In the genomic region with DNA sequence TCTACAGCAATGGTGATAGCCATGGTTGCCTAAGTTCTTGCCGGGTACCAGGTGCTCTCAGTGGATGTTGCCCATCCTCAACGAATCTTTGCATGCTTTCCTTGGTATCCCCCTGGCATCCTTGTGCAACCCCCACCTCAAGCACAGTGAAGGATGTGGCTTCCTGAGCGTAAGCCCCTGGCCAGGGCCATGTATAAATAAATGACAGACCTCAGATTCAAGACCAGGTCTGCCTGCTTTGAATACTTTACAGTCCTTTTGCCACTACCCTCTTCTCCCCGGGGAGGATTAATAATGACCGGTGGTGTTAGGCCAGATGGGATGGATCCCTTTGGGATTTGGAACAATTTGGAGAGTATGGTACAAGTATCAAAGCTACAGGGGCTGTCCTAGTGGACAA, we compare ENCODE assay signal across 22 mouse cellular contexts. TPM values are rescaled to one million over a fixed set of nuclear protein-coding genes. Genes with fewer than 3 reads are reported as not detected.
DNase-seq lines count a peak whose midpoint lies in the region; ATAC-seq lines count a peak whose summit lies in the region.
"Had no signal": no experiment of that assay in that cellular context is flagged by ENCODE, and none has a peak within 500 bp of the region (broad histone marks: within the 10 kb centered on the region; RNA-seq: fewer than 3 reads in every experiment).

No protein-coding gene starts in this region.

- H3K27me3 ChIP-seq in embryonic facial prominence, embryonic 13.5 days, result no peaks in the 10 kb centered on the region
- peaks cover 33% of the 10 kb centered on the region for H3K27me3 ChIP-seq in embryonic facial prominence, embryonic 10.5 days (replicated peaks; ENCODE audit: low read depth, poor library complexity, severe bottlenecking)
- peaks cover 20% of the 10 kb centered on the region for H3K27me3 ChIP-seq in hindbrain, embryonic 10.5 days (ENCODE audit: insufficient read depth, poor library complexity, severe bottlenecking)
- peaks cover 16% of the 10 kb centered on the region; the same call in 1 of the 2 replicates for H3K27me3 ChIP-seq in hindbrain, embryonic 13.5 days
- peaks cover 24% of the 10 kb centered on the region for H3K27me3 ChIP-seq in liver, embryonic 13.5 days
- no peaks in the 10 kb centered on the region for H3K27me3 ChIP-seq in stomach, embryonic 14.5 days (ENCODE audit: control insufficient read depth, insufficient read depth, low read length)
- H3K27me3 ChIP-seq: forebrain, embryonic 13.5 days; lung, embryonic 15.5 days had no signal

- no peaks in the 10 kb centered on the region for H3K9me3 ChIP-seq in embryonic facial prominence, embryonic 13.5 days
- no peaks in the 10 kb centered on the region for H3K9me3 ChIP-seq in embryonic facial prominence, embryonic 10.5 days
- H3K9me3 ChIP-seq in hindbrain, embryonic 10.5 days, result no peaks in the 10 kb centered on the region
- H3K9me3 ChIP-seq in hindbrain, embryonic 13.5 days, result no peaks in the 10 kb centered on the region
- no peaks in the 10 kb centered on the region for H3K9me3 ChIP-seq in liver, embryonic 13.5 days (replicated peaks)
- H3K9me3 ChIP-seq in stomach, embryonic 14.5 days (ENCODE audit: control insufficient read depth, low read depth, low read length), result no peaks in the 10 kb centered on the region
- H3K9me3 ChIP-seq: forebrain, embryonic 13.5 days; limb, embryonic 12.5 days; lung, embryonic 15.5 days; midbrain, embryonic 13.5 days; neural tube, embryonic 13.5 days had no signal

- peaks cover 42% of the 10 kb centered on the region for H3K36me3 ChIP-seq in embryonic facial prominence, embryonic 13.5 days
- H3K36me3 ChIP-seq in embryonic facial prominence, embryonic 10.5 days (replicated peaks), result peaks cover 40% of the 10 kb centered on the region
- peaks cover 24% of the 10 kb centered on the region for H3K36me3 ChIP-seq in hindbrain, embryonic 10.5 days
- peaks cover 21% of the 10 kb centered on the region for H3K36me3 ChIP-seq in hindbrain, embryonic 13.5 days
- peaks cover 23% of the 10 kb centered on the region for H3K36me3 ChIP-seq in liver, embryonic 13.5 days
- peaks cover 13% of the 10 kb centered on the region; the same call in 1 of the 2 replicates for H3K36me3 ChIP-seq in stomach, embryonic 14.5 days (ENCODE audit: control insufficient read depth, insufficient read depth, low read length)

- no peak for DNase-seq in embryonic facial prominence, embryonic 10.5 days (ENCODE audit: low spot score)
- no peak for DNase-seq in hindbrain, embryonic 10.5 days (ENCODE audit: low spot score)
- no peak for DNase-seq in liver, embryonic 13.5 days
- DNase-seq in liver, result no peak
- no peak for DNase-seq in lung, postnatal 14 days
- DNase-seq: cerebellum, adult 11-12 months; cerebellum, postnatal 36 days; gastrocnemius, postnatal 14 days; right cerebral cortex, adult 18-20 months; thymus, adult 18-20 months had no signal

- no peak overlapping the region for H3K27ac ChIP-seq in embryonic facial prominence, embryonic 13.5 days
- H3K27ac ChIP-seq in embryonic facial prominence, embryonic 10.5 days (replicated peaks), result no peak overlapping the region; the same call in 1 of the 2 replicates
- peak overlapping the region; percentile 50; the same call in 1 of the 2 replicates for H3K27ac ChIP-seq in hindbrain, embryonic 10.5 days
- no peak overlapping the region for H3K27ac ChIP-seq in hindbrain, embryonic 13.5 days
- no peak overlapping the region for H3K27ac ChIP-seq in liver, embryonic 13.5 days
- no peak overlapping the region for H3K27ac ChIP-seq in stomach, embryonic 14.5 days (ENCODE audit: low read length)
- H3K27ac ChIP-seq: forebrain, embryonic 13.5 days; midbrain, embryonic 13.5 days; neural tube, embryonic 13.5 days had no signal

- H3K4me1 ChIP-seq in embryonic facial prominence, embryonic 13.5 days, result peaks cover 39% of the 10 kb centered on the region
- peaks cover 38% of the 10 kb centered on the region for H3K4me1 ChIP-seq in embryonic facial prominence, embryonic 10.5 days
- peaks cover 32% of the 10 kb centered on the region for H3K4me1 ChIP-seq in hindbrain, embryonic 10.5 days (replicated peaks)
- H3K4me1 ChIP-seq in hindbrain, embryonic 13.5 days (replicated peaks), result peaks cover 23% of the 10 kb centered on the region
- peaks cover 37% of the 10 kb centered on the region for H3K4me1 ChIP-seq in liver, embryonic 13.5 days (replicated peaks)
- H3K4me1 ChIP-seq in stomach, embryonic 14.5 days (ENCODE audit: control insufficient read depth, insufficient read depth, low read length), result peaks cover 20% of the 10 kb centered on the region

- no peak for ATAC-seq in embryonic facial prominence, embryonic 13.5 days (ENCODE audit: insufficient number of reproducible peaks, insufficient read depth, low FRiP score, low TSS enrichment, low read depth)
- ATAC-seq in hindbrain, embryonic 13.5 days (ENCODE audit: low FRiP score), result no peak
- no peak for ATAC-seq in liver, embryonic 13.5 days (ENCODE audit: low read depth)
- no peak for ATAC-seq in stomach, embryonic 14.5 days (ENCODE audit: insufficient number of reproducible peaks, insufficient read depth, low FRiP score, low read depth)
- ATAC-seq: activated CD4-positive, CD25-positive, alpha-beta regulatory T cell, adult 4 months; forebrain, embryonic 13.5 days; midbrain, embryonic 13.5 days had no signal

- 0 out of 2 replicates have a peak overlapping the region, but pooled peaks have one; percentile 3 for H3K9ac ChIP-seq in embryonic facial prominence, embryonic 13.5 days
- no peak overlapping the region for H3K9ac ChIP-seq in hindbrain, embryonic 13.5 days
- no peak overlapping the region for H3K9ac ChIP-seq in liver, embryonic 13.5 days
- H3K9ac ChIP-seq in stomach, embryonic 14.5 days (replicated peaks; ENCODE audit: low read depth, low read length), result no peak overlapping the region
- H3K9ac ChIP-seq: forebrain, embryonic 13.5 days; midbrain, embryonic 13.5 days had no signal

- WGBS in embryonic facial prominence, embryonic 13.5 days, result 91% methylated on average over 5 of the region's 5 CpGs
- 88% methylated on average over 5 of the region's 5 CpGs for WGBS in embryonic facial prominence, embryonic 10.5 days
- 88% methylated on average over 5 of the region's 5 CpGs for WGBS in hindbrain, embryonic 10.5 days
- WGBS in hindbrain, embryonic 13.5 days, result 88% methylated on average over 5 of the region's 5 CpGs
- 68% methylated on average over 5 of the region's 5 CpGs for WGBS in liver, embryonic 13.5 days (ENCODE audit: insufficient replicate concordance)
- 84% methylated on average over 5 of the region's 5 CpGs for WGBS in stomach, embryonic 14.5 days

- no peak overlapping the region for H3K4me3 ChIP-seq in embryonic facial prominence, embryonic 13.5 days
- H3K4me3 ChIP-seq in embryonic facial prominence, embryonic 10.5 days, result no peak overlapping the region
- H3K4me3 ChIP-seq in hindbrain, embryonic 10.5 days, result no peak overlapping the region
- H3K4me3 ChIP-seq in hindbrain, embryonic 13.5 days, result no peak overlapping the region
- no peak overlapping the region for H3K4me3 ChIP-seq in liver, embryonic 13.5 days (replicated peaks)
- H3K4me3 ChIP-seq in stomach, embryonic 14.5 days (ENCODE audit: low read depth, low read length), result no peak overlapping the region
- H3K4me3 ChIP-seq: erythroblast, embryonic 14.5 days; forebrain, embryonic 13.5 days; midbrain, embryonic 13.5 days; neural tube, embryonic 13.5 days had no signal

- peak overlapping the region; percentile 78 for H3K4me2 ChIP-seq in embryonic facial prominence, embryonic 13.5 days
- H3K4me2 ChIP-seq in hindbrain, embryonic 13.5 days, result no peak overlapping the region
- H3K4me2 ChIP-seq in liver, embryonic 13.5 days, result peak overlapping the region; percentile 58; the same call in 1 of the 2 replicates
- 0 out of 2 replicates have a peak overlapping the region, but pooled peaks have one; percentile 75 for H3K4me2 ChIP-seq in stomach, embryonic 14.5 days (replicated peaks; ENCODE audit: low read depth, low read length)
- H3K4me2 ChIP-seq: forebrain, embryonic 13.5 days; midbrain, embryonic 13.5 days had no signal

RNA-seq across cellular contexts. Expression of a gene that starts 1.9 kb away (rescaled TPM):
- 11.1 and 11.8 TPM in 2 replicates for polyA plus RNA-seq in embryonic facial prominence, embryonic 13.5 days (2015; fragmentation: Nextera tagmentation; extraction: Ambion mirVana)
- polyA plus RNA-seq in embryonic facial prominence, embryonic 10.5 days (2016; fragmentation: Nextera tagmentation; extraction: Ambion mirVana), result 2.8 TPM in 2 replicates
- polyA plus RNA-seq in hindbrain, embryonic 10.5 days (2016; fragmentation: Nextera tagmentation; extraction: Ambion mirVana), result 1.8 and 1.9 TPM in 2 replicates
- 1.3 and 1.6 TPM in 2 replicates for polyA plus RNA-seq in hindbrain, embryonic 13.5 days (2015; fragmentation: Nextera tagmentation; extraction: Ambion mirVana)
- polyA plus RNA-seq in liver, embryonic 13.5 days (2015; fragmentation: Nextera tagmentation; extraction: Ambion mirVana), result 1.6 and 1.9 TPM in 2 replicates
- 2.3 and 2.5 TPM in 2 replicates for polyA plus RNA-seq in stomach, embryonic 14.5 days (2014; fragmentation: Nextera tagmentation; extraction: Ambion mirVana)
- polyA plus RNA-seq: erythroblast, embryonic 14.5 days had no signal

RNA-seq across cellular contexts. Expression of a gene that starts 7.9 kb away (rescaled TPM):
- not detected in 2 replicates for polyA plus RNA-seq in embryonic facial prominence, embryonic 13.5 days (2015; fragmentation: Nextera tagmentation; extraction: Ambion mirVana)
- not detected in 2 replicates for polyA plus RNA-seq in embryonic facial prominence, embryonic 10.5 days (2016; fragmentation: Nextera tagmentation; extraction: Ambion mirVana)
- not detected in 2 replicates for polyA plus RNA-seq in hindbrain, embryonic 10.5 days (2016; fragmentation: Nextera tagmentation; extraction: Ambion mirVana)
- not detected in 2 replicates for polyA plus RNA-seq in hindbrain, embryonic 13.5 days (2015; fragmentation: Nextera tagmentation; extraction: Ambion mirVana)
- polyA plus RNA-seq in liver, embryonic 13.5 days (2015; fragmentation: Nextera tagmentation; extraction: Ambion mirVana), result not detected in 2 replicates
- not detected in 2 replicates for polyA plus RNA-seq in stomach, embryonic 14.5 days (2014; fragmentation: Nextera tagmentation; extraction: Ambion mirVana)
- polyA plus RNA-seq: activated CD4-positive, CD25-positive, alpha-beta regulatory T cell, adult 4 months; erythroblast, embryonic 14.5 days; forebrain, embryonic 13.5 days; frontal cortex, adult 2 months; kidney, adult 2 months; limb, embryonic 12.5 days; lung, embryonic 15.5 days; midbrain, embryonic 13.5 days; neural tube, embryonic 13.5 days had no signal

RNA-seq across cellular contexts. Expression of a gene that starts 21.4 kb away (rescaled TPM):
- not detected in 2 replicates for polyA plus RNA-seq in embryonic facial prominence, embryonic 13.5 days (2015; fragmentation: Nextera tagmentation; extraction: Ambion mirVana)
- not detected in 2 replicates for polyA plus RNA-seq in embryonic facial prominence, embryonic 10.5 days (2016; fragmentation: Nextera tagmentation; extraction: Ambion mirVana)
- not detected in 2 replicates for polyA plus RNA-seq in hindbrain, embryonic 10.5 days (2016; fragmentation: Nextera tagmentation; extraction: Ambion mirVana)
- not detected in 2 replicates for polyA plus RNA-seq in hindbrain, embryonic 13.5 days (2015; fragmentation: Nextera tagmentation; extraction: Ambion mirVana)
- polyA plus RNA-seq in liver, embryonic 13.5 days (2015; fragmentation: Nextera tagmentation; extraction: Ambion mirVana), result not detected in 2 replicates
- polyA plus RNA-seq in stomach, embryonic 14.5 days (2014; fragmentation: Nextera tagmentation; extraction: Ambion mirVana), result not detected in 2 replicates
- polyA plus RNA-seq: activated CD4-positive, CD25-positive, alpha-beta regulatory T cell, adult 4 months; erythroblast, embryonic 14.5 days; forebrain, embryonic 13.5 days; frontal cortex, adult 2 months; kidney, adult 2 months; limb, embryonic 12.5 days; lung, embryonic 15.5 days; midbrain, embryonic 13.5 days; neural tube, embryonic 13.5 days had no signal

RNA-seq across cellular contexts. Expression of a gene that starts 42.5 kb away (rescaled TPM):
- 6.2 and 7.3 TPM in 2 replicates for polyA plus RNA-seq in embryonic facial prominence, embryonic 13.5 days (2015; fragmentation: Nextera tagmentation; extraction: Ambion mirVana)
- polyA plus RNA-seq in embryonic facial prominence, embryonic 10.5 days (2016; fragmentation: Nextera tagmentation; extraction: Ambion mirVana), result 6.4 TPM in 2 replicates
- polyA plus RNA-seq in hindbrain, embryonic 10.5 days (2016; fragmentation: Nextera tagmentation; extraction: Ambion mirVana), result 5.7 and 5.9 TPM in 2 replicates
- polyA plus RNA-seq in hindbrain, embryonic 13.5 days (2015; fragmentation: Nextera tagmentation; extraction: Ambion mirVana), result 6.8 and 7.2 TPM in 2 replicates
- 1.1 and 1.3 TPM in 2 replicates for polyA plus RNA-seq in liver, embryonic 13.5 days (2015; fragmentation: Nextera tagmentation; extraction: Ambion mirVana)
- 9.5 and 10.2 TPM in 2 replicates for polyA plus RNA-seq in stomach, embryonic 14.5 days (2014; fragmentation: Nextera tagmentation; extraction: Ambion mirVana)

RNA-seq across cellular contexts. Expression of a gene that starts 45.6 kb away (rescaled TPM):
- 11.5 TPM in 2 replicates for polyA plus RNA-seq in embryonic facial prominence, embryonic 13.5 days (2015; fragmentation: Nextera tagmentation; extraction: Ambion mirVana)
- 14.6 TPM in 2 replicates for polyA plus RNA-seq in embryonic facial prominence, embryonic 10.5 days (2016; fragmentation: Nextera tagmentation; extraction: Ambion mirVana)
- 8.7 and 13.5 TPM in 2 replicates for polyA plus RNA-seq in hindbrain, embryonic 10.5 days (2016; fragmentation: Nextera tagmentation; extraction: Ambion mirVana)
- polyA plus RNA-seq in hindbrain, embryonic 13.5 days (2015; fragmentation: Nextera tagmentation; extraction: Ambion mirVana), result 6.7 and 7.3 TPM in 2 replicates
- polyA plus RNA-seq in liver, embryonic 13.5 days (2015; fragmentation: Nextera tagmentation; extraction: Ambion mirVana), result 6.5 and 6.8 TPM in 2 replicates
- polyA plus RNA-seq in stomach, embryonic 14.5 days (2014; fragmentation: Nextera tagmentation; extraction: Ambion mirVana), result 10.0 and 11.6 TPM in 2 replicates
